Mouse (Mus musculus): Measurements from ENCODE around the gene Cdc42ep2.

DNA sequence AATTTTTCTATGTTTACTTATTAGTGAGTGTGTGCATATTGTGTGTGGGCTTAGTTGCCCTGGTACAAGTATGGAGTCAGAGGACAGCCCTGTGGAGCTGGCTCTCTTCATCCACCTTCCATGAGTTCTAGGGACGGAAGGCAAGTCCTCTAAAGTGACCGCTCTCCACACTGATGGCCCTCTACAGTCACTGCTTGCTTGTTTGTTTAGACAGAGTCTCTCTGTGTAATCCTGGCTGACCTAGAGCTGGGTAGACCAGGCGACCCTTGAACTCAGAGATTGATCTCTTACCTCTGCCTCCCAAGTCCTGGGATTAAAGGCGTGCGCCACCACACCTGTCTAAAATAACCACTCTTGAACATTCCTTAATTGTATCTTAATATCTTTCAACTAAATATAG is 32.8 kb upstream of the Cdc42ep2 start:
- no peak for TF ChIP-seq MAFK (IDR thresholded peaks at IDR 0.05; ENCODE audit: insufficient read depth, low read depth, low read length)
- TF ChIP-seq HCFC1 (IDR thresholded peaks at IDR 0.05; ENCODE audit: borderline replicate concordance, insufficient read depth, low read length), result no peak
